Mouse (Mus musculus): ENCODE measurements around the gene Stag3. TPM values are rescaled to one million over a fixed set of nuclear protein-coding genes. Genes with fewer than 3 reads are reported as not detected.

Gene Stag3
- total and polyA plus RNA-seq, 3 experiments: 0.07 TPM; not detected in 2

GRCm38 (mm10) chr5:138287861-138288260 is 7.8 kb downstream of the Stag3 start:
- no peak overlapping the region for H3K4me3 ChIP-seq (ENCODE audit: control insufficient read depth in 1 of 2, insufficient read depth in 1 of 2, low read depth in 2 of 2, low read length in 2 of 2)
- H3K27me3 ChIP-seq (ENCODE audit: control insufficient read depth in 1 of 2, insufficient read depth in 2 of 2, low read length in 2 of 2): no peaks in the 10 kb centered on the region
- no peaks in the 10 kb centered on the region for H3K36me3 ChIP-seq (ENCODE audit: control insufficient read depth in 1 of 2, insufficient read depth in 2 of 2, low read length in 2 of 2)
- no peak overlapping the region for H3K9ac ChIP-seq (ENCODE audit: control insufficient read depth, low read depth, low read length, poor library complexity, severe bottlenecking)
- no peaks in the 10 kb centered on the region for H3K9me3 ChIP-seq (replicated peaks; ENCODE audit: insufficient read depth, low read length)
- H3K79me2 ChIP-seq (ENCODE audit: control insufficient read depth, insufficient read depth, low read length, poor library complexity): no peaks in the 10 kb centered on the region
- peak; percentile 39 for TF ChIP-seq SMC3 (IDR thresholded peaks at IDR 0.05; ENCODE audit: low read depth, low read length)
- TF ChIP-seq CTCF (IDR thresholded peaks at IDR 0.05 in 2 of 3, conservative IDR thresholded peaks at IDR 0.05 in 1 of 3; ENCODE audit: control insufficient read depth in 1 of 3, insufficient read depth in 1 of 3, low read depth in 2 of 3, low read length in 3 of 3, poor library complexity in 1 of 3, severe bottlenecking in 1 of 3): peak; percentile 37 to 55 (median 52)
- no peak for TF ChIP-seq E2F4 (IDR thresholded peaks at IDR 0.05; ENCODE audit: borderline replicate concordance, low read depth, low read length)
- no peak for TF ChIP-seq NELFE (IDR thresholded peaks at IDR 0.05; ENCODE audit: low read depth, low read length)
- peak; percentile 36 for TF ChIP-seq RAD21 (IDR thresholded peaks at IDR 0.05; ENCODE audit: low read depth, low read length)
- TF ChIP-seq MXI1 (IDR thresholded peaks at IDR 0.05; ENCODE audit: low read depth, low read length): no peak
- DNase-seq (ENCODE audit: low read depth, low spot score): peak; percentile 45
- H3K27ac ChIP-seq (ENCODE audit: control insufficient read depth, low read depth, low read length): no peak overlapping the region
- no peaks in the 10 kb centered on the region for H3K4me1 ChIP-seq (ENCODE audit: control insufficient read depth in 1 of 2, insufficient read depth in 2 of 2, low read length in 2 of 2)

GRCm38 (mm10) chr5:138291638-138292037 is 11.6 kb downstream of the Stag3 start:
- H3K79me2 ChIP-seq (ENCODE audit: control insufficient read depth, insufficient read depth, low read length, poor library complexity): no peaks in the 10 kb centered on the region
- H3K9ac ChIP-seq (ENCODE audit: control insufficient read depth, low read depth, low read length, poor library complexity, severe bottlenecking): no peak overlapping the region
- H3K4me1 ChIP-seq (ENCODE audit: control insufficient read depth in 1 of 2, insufficient read depth in 2 of 2, low read length in 2 of 2): no peaks in the 10 kb centered on the region
- TF ChIP-seq CHD2 (IDR thresholded peaks at IDR 0.05; ENCODE audit: low read length): no peak
- TF ChIP-seq ZNF384 (IDR thresholded peaks at IDR 0.05; ENCODE audit: low read depth, low read length): no peak
- TF ChIP-seq UBTF (IDR thresholded peaks at IDR 0.05; ENCODE audit: borderline replicate concordance, insufficient read depth, low read depth, low read length): no peak
- no peaks in the 10 kb centered on the region for H3K9me3 ChIP-seq (replicated peaks; ENCODE audit: insufficient read depth, low read length)
- H3K27me3 ChIP-seq (ENCODE audit: control insufficient read depth in 1 of 2, insufficient read depth in 2 of 2, low read length in 2 of 2): no peaks in the 10 kb centered on the region; a peak in 1 of 4 replicates
- no peak for DNase-seq (ENCODE audit: low read depth, low spot score)
- H3K36me3 ChIP-seq (ENCODE audit: control insufficient read depth in 1 of 2, insufficient read depth in 2 of 2, low read length in 2 of 2): no peaks in the 10 kb centered on the region
- H3K4me3 ChIP-seq (ENCODE audit: control insufficient read depth in 1 of 2, insufficient read depth in 1 of 2, low read depth in 2 of 2, low read length in 2 of 2): no peak overlapping the region
- no peak overlapping the region for H3K27ac ChIP-seq (ENCODE audit: control insufficient read depth, low read depth, low read length)

GRCm38 (mm10) chr5:138294158-138294557 is 14.1 kb downstream of the Stag3 start:
- peak; percentile 52 for DNase-seq (ENCODE audit: low read depth, low spot score)
- no peaks in the 10 kb centered on the region for H3K4me1 ChIP-seq (ENCODE audit: control insufficient read depth in 1 of 2, insufficient read depth in 2 of 2, low read length in 2 of 2)
- no peaks in the 10 kb centered on the region; a peak in 1 of 4 replicates for H3K27me3 ChIP-seq (ENCODE audit: control insufficient read depth in 1 of 2, insufficient read depth in 2 of 2, low read length in 2 of 2)
- H3K4me3 ChIP-seq (ENCODE audit: control insufficient read depth in 1 of 2, insufficient read depth in 1 of 2, low read depth in 2 of 2, low read length in 2 of 2): no peak overlapping the region
- H3K36me3 ChIP-seq (ENCODE audit: control insufficient read depth in 1 of 2, insufficient read depth in 2 of 2, low read length in 2 of 2): no peaks in the 10 kb centered on the region
- H3K79me2 ChIP-seq (ENCODE audit: control insufficient read depth, insufficient read depth, low read length, poor library complexity): no peaks in the 10 kb centered on the region
- TF ChIP-seq POLR2AphosphoS5 (IDR thresholded peaks at IDR 0.05; ENCODE audit: borderline replicate concordance, low read depth, low read length) (no peak), TAL1 (IDR thresholded peaks at IDR 0.05; ENCODE audit: low read length) (peak; percentile 56), RCOR1 (IDR thresholded peaks at IDR 0.05; ENCODE audit: low read depth, low read length) (peak; percentile 91), CHD2 (IDR thresholded peaks at IDR 0.05; ENCODE audit: low read length) (no peak), SMC3 (IDR thresholded peaks at IDR 0.05; ENCODE audit: low read depth, low read length) (no peak), E2F4 (IDR thresholded peaks at IDR 0.05; ENCODE audit: borderline replicate concordance, low read depth, low read length) (no peak), CHD1 (IDR thresholded peaks at IDR 0.05; ENCODE audit: low read depth, low read length) (no peak), UBTF (IDR thresholded peaks at IDR 0.05; ENCODE audit: borderline replicate concordance, insufficient read depth, low read depth, low read length) (no peak), MXI1 (IDR thresholded peaks at IDR 0.05; ENCODE audit: low read depth, low read length) (no peak), GATA1 (IDR thresholded peaks at IDR 0.05; ENCODE audit: low read depth, low read length) (peak; percentile 81), NELFE (IDR thresholded peaks at IDR 0.05; ENCODE audit: low read depth, low read length) (no peak), SIN3A (IDR thresholded peaks at IDR 0.05; ENCODE audit: low read length) (no peak), USF2 (IDR thresholded peaks at IDR 0.05; ENCODE audit: borderline replicate concordance in 1 of 2, insufficient read depth in 1 of 2, low read depth in 1 of 2, low read length in 2 of 2) (no peak), EP300 (IDR thresholded peaks at IDR 0.05; ENCODE audit: low read depth in 1 of 2, low read length in 2 of 2) (peak; percentile 83 to 87), GABPA (IDR thresholded peaks at IDR 0.05; ENCODE audit: low read depth, low read length) (no peak), CTCF (IDR thresholded peaks at IDR 0.05 in 2 of 3, conservative IDR thresholded peaks at IDR 0.05 in 1 of 3; ENCODE audit: control insufficient read depth in 1 of 3, insufficient read depth in 1 of 3, low read depth in 2 of 3, low read length in 3 of 3, poor library complexity in 1 of 3, severe bottlenecking in 1 of 3) (no peak), TCF12 (IDR thresholded peaks at IDR 0.05; ENCODE audit: low read depth, low read length) (peak; percentile 85), KAT2A (conservative IDR thresholded peaks at IDR 0.05; ENCODE audit: low read depth, low read length) (no peak), MEF2A (IDR thresholded peaks at IDR 0.05; ENCODE audit: extremely low read depth, insufficient replicate concordance, low read depth, low read length, poor library complexity, severe bottlenecking) (no peak), JUND (IDR thresholded peaks at IDR 0.05; ENCODE audit: low read depth, low read length) (no peak)
- no peak overlapping the region for H3K9ac ChIP-seq (ENCODE audit: control insufficient read depth, low read depth, low read length, poor library complexity, severe bottlenecking)
- H3K27ac ChIP-seq (ENCODE audit: control insufficient read depth, low read depth, low read length): no peak overlapping the region
- H3K9me3 ChIP-seq (replicated peaks; ENCODE audit: insufficient read depth, low read length): no peaks in the 10 kb centered on the region
